Mouse (Mus musculus): Measurements from ENCODE around the gene Gm21188. TPM values are rescaled to one million over a fixed set of nuclear protein-coding genes. Genes with fewer than 3 reads are reported as not detected.
"Not testable (repeated sequence)": the region's sequence is repeated elsewhere in the genome, so short reads cannot be mapped to it uniquely, and the experiment has no call there.

Gm21188 gene
- polyA plus RNA-seq, 1 experiment from 2014 or later, result 0.12 TPM

DNA sequence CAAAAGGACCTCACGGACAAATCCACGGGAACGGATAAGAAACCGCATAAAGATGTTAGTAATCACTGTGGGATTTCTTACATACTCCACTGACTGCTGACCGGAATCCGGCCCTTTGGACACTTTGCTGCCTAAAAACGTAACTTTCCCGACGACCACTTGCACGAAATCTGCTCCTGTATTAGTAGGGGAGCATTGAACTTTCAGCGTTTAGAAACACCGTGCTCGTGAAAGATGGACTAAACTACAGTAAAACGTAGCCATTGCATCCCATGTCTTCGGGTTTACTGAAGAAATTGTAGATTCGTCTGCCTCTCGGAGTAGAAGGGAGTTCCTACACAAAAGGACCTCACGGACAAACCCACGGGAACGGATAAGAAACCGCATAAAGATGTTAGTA lies 27.0 kb downstream of the Gm21188 start:
- not testable (repeated sequence) for H3K9ac ChIP-seq; H3K27ac ChIP-seq; H3K36me3 ChIP-seq; ATAC-seq (replicated peaks; ENCODE audit: low FRiP score); H3K4me2 ChIP-seq; H3K9me3 ChIP-seq (replicated peaks); H3K4me1 ChIP-seq; H3K4me3 ChIP-seq (replicated peaks)
- peaks cover 31% of the 10 kb centered on the region for H3K27me3 ChIP-seq
- WGBS, result 2% methylated on average over 21 of the region's 21 CpGs

DNA sequence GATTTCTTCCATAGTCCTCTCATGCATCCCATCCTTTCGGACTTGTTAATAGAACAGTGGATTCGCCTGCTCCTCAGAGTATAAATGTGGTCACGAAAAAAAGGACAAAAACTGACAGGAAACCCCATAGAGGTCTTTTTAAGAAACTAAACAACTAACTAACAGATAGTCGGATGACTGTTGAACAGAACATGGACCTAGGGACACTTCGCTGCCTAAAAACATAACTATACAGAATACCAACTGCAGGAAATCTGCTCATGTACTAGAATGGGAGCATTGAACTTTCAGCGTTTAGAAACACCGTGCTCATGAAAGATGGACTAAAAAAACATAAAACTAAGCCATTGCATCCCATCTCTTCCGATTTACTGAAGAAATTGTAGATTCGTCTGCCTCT lies 27.4 kb downstream of the Gm21188 start:
- H3K27ac ChIP-seq; H3K4me2 ChIP-seq; H3K36me3 ChIP-seq; H3K4me1 ChIP-seq; H3K9me3 ChIP-seq (replicated peaks); H3K9ac ChIP-seq; ATAC-seq (replicated peaks; ENCODE audit: low FRiP score); H3K4me3 ChIP-seq (replicated peaks): not testable (repeated sequence)
- peaks cover 31% of the 10 kb centered on the region for H3K27me3 ChIP-seq
- 11% methylated on average over 9 of the region's 9 CpGs for WGBS

DNA sequence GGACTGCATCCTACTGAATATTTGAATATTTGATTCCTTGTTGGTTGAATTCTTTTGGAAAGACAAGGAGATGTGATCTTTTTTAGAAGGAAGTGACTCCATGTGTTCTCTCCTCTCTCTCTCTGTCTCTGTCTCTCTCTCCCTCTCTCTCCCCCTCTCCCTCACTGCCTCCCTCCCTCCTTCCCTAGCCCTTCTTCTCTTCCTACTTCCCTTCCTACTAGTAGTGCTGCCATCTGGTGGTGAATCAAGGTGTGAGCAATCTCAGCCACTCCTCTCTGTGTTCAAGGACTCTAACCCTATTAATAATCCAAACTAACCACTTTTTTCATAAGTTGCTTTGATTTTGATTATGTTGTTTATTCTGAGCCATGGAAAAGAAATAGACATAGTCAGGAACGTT lies 30.5 kb downstream of the Gm21188 start:
- H3K9me3 ChIP-seq (replicated peaks); H3K9ac ChIP-seq; H3K4me1 ChIP-seq; H3K4me2 ChIP-seq; H3K27ac ChIP-seq; H3K36me3 ChIP-seq; ATAC-seq (replicated peaks; ENCODE audit: low FRiP score); H3K4me3 ChIP-seq (replicated peaks): not testable (repeated sequence)
- H3K27me3 ChIP-seq, result peaks cover 25% of the 10 kb centered on the region
- no CpG with 5 or more reads among the region's 1 CpGs for WGBS

DNA sequence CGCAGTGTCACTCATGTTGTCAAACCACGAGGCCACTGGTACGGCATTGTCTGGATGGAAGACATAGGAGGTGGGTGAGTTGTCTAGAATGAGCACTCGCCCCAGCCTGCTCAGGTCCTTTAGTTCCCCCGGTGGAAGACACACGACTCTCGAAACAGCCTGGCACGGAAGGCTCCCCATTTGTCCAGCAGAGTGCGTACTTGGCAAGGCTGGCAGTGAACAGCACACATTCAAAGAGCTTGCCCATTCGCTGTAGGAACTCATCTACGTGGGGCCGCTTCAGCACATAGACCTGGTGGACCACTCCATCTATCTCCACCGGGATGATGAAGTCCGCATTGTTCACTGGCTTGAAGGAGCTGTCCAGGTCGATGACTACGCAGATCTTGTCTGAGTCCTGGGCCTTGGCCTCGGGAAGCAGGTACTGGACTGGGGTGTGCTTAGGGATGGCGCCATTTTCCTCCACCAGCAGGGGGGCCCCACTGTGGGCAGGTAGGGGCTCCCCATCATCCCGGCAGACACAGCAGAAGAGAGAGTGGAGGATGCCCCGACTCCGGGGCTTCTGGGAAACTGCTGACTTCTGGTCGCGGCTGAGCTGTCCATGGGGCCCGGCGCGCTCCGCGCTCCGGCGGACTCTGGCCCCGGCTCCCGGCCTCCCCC lies 36.5 kb downstream of the Gm21188 start:
- H3K4me2 ChIP-seq; H3K27me3 ChIP-seq; H3K36me3 ChIP-seq; H3K4me1 ChIP-seq; H3K27ac ChIP-seq; H3K9ac ChIP-seq; H3K9me3 ChIP-seq (replicated peaks); H3K4me3 ChIP-seq (replicated peaks); ATAC-seq (replicated peaks; ENCODE audit: low FRiP score): not testable (repeated sequence)
- 4% methylated on average over 10 of the region's 32 CpGs for WGBS

DNA sequence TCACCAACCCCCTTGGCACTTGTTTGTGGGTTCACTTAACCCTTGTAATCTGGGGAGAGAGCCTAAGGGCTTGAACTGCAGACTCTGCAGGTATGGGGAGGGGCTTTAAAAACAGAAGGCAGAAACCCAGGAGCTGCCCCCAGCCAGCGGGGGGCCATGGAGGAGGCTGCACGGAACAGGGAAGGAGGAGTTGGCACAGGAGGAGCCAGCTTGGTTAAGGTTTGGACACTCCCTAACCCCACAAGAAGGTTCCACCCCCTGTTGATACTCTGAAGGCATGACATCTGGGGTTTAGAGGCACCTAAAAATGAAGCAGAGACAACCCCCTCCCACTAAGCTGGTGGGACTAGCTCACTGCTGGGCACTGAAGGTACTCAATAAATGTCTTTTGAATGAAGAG lies 38.0 kb downstream of the Gm21188 start:
- not testable (repeated sequence) for H3K9me3 ChIP-seq (replicated peaks); H3K4me2 ChIP-seq; H3K27me3 ChIP-seq; H3K4me1 ChIP-seq; ATAC-seq (replicated peaks; ENCODE audit: low FRiP score); H3K9ac ChIP-seq; H3K36me3 ChIP-seq; H3K27ac ChIP-seq; H3K4me3 ChIP-seq (replicated peaks)
- no CpG with 5 or more reads among the region's 2 CpGs for WGBS

DNA sequence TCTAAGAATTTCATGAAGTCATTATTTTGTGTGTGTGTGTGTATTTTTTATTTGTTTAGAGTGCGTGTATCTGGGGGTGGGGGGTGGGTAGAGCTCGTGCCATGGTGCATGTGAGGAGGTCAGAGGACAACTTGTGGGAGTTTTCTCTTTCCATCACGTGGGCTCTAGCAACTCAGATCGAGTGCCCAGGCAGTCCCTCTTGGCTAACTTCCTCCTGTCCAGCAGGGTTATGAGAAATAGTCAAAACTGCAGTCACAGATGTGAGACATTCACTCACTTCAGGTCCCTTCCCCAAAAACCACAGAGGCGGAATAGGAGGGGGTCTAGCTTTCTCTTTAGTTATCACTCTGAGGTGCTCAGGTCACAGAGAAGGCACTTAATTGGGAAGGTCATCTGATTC lies 38.5 kb downstream of the Gm21188 start:
- ATAC-seq (replicated peaks; ENCODE audit: low FRiP score); H3K4me3 ChIP-seq (replicated peaks); H3K9me3 ChIP-seq (replicated peaks); H3K27ac ChIP-seq; H3K9ac ChIP-seq; H3K36me3 ChIP-seq; H3K4me1 ChIP-seq; H3K27me3 ChIP-seq; H3K4me2 ChIP-seq: not testable (repeated sequence)
- no CpG with 5 or more reads among the region's 5 CpGs for WGBS

DNA sequence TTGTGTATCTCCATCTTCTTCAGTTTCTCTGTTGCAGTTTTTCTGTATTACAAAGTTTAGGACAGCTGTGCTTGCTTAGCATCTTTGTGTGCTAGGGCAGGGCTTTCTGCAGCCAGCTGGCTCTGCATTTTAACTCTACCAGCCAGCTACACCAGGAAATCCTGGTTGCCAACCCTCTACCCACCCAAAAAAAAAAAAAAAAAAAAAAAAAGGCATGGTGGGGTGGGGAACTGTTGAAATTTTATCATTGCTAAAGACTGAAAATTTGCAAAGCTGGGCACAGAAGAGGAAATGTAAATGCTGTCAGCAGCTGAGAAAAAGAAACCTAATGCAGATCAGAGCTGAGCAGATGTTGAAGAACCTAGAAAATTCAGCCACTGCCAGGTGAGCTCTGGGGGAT lies 41.9 kb downstream of the Gm21188 start:
- H3K27me3 ChIP-seq; H3K36me3 ChIP-seq; H3K9me3 ChIP-seq (replicated peaks); H3K27ac ChIP-seq; ATAC-seq (replicated peaks; ENCODE audit: low FRiP score); H3K4me3 ChIP-seq (replicated peaks); H3K4me2 ChIP-seq; H3K4me1 ChIP-seq; H3K9ac ChIP-seq: not testable (repeated sequence)

DNA sequence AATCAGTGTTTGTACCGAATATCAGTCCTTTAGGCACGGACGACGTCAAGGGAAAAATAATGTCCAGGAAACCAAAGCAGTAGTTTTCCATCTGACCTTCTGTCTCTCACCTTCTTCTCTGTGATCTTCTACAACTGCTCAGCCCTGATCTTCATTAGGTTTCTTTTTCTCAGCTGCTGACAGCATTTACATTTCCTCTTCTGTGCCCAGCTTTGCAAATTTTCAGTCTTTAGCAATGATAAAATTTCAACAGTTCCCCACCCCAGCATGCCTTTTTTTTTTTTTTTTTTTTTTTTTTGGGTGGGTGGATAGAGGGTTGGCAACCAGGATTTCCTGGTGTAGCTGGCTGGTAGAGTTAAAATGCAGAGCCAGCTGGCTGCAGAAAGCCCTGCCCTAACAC lies 52.8 kb downstream of the Gm21188 start:
- not testable (repeated sequence) for ATAC-seq (replicated peaks; ENCODE audit: low FRiP score); H3K27me3 ChIP-seq; H3K4me1 ChIP-seq; H3K9me3 ChIP-seq (replicated peaks); H3K9ac ChIP-seq; H3K27ac ChIP-seq; H3K4me2 ChIP-seq; H3K4me3 ChIP-seq (replicated peaks); H3K36me3 ChIP-seq
- no CpG with 5 or more reads among the region's 4 CpGs for WGBS

DNA sequence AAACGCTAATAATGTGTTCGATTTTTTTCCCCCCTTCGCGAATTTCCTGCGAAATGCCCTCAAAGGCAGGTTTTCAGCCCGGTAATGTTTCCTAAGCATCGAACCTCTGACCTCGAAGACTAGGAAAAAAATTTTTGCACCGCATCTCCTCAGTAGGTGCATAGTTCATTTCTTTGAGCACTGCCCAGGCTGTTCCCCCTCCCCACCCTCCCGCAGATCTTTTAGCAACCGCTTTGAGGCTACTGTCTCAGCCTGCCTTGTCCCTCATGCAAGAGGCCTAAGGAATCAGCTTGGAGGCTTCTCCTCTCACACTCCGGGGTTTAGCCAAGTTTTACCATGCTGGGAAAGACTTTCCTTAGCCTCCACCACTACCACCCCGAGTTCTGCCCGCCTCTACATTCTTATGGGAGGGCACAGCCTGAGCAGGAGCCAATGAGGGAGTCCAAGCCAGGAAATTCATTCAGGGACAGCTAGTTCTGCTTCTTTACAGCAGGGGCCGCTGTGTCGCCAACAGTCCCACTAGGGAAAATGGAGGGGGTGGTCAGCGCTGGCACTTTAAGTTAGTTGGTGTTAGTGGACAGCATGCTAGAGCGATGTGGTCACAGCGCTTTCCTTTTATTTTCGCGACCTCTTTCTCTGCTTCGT lies 53.4 kb downstream of the Gm21188 start:
- not testable (repeated sequence) for H3K4me2 ChIP-seq; H3K9ac ChIP-seq; H3K4me3 ChIP-seq (replicated peaks); H3K9me3 ChIP-seq (replicated peaks); H3K4me1 ChIP-seq; H3K27me3 ChIP-seq; H3K36me3 ChIP-seq; H3K27ac ChIP-seq
- WGBS, result no CpG with 5 or more reads among the region's 22 CpGs
- peak; percentile 88 for ATAC-seq (replicated peaks; ENCODE audit: low FRiP score)

DNA sequence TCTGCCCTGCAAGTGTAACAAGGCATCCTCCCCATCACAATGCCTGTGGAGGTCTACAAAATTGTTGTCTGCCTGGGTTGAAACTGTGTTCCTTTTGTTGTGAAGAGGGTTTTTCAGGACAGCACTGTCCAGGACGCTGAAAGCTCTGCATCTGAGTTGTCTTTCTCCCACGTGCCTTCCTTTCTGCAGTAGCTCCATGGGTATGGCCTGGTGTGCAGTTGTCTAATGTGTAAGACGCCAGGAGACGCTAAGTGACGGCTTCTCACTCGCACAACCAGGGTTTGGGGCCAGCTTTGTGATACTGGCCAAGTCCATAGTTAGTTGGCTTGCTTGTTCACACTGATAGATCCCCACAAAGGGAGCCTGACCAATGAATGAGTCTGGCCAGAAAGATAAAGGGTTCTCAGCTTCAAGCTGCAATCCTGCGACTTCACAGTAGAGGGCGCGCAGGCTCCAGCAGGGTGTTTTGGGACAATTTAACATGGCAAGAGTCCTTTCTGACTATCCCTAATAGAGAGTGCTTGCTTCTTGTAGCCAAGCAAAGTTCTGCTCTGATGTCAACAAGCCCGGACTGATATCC lies 60.0 kb downstream of the Gm21188 start:
- not testable (repeated sequence) for H3K27ac ChIP-seq; H3K4me2 ChIP-seq; H3K4me1 ChIP-seq; H3K9me3 ChIP-seq (replicated peaks); H3K4me3 ChIP-seq (replicated peaks); H3K36me3 ChIP-seq; H3K27me3 ChIP-seq; H3K9ac ChIP-seq; ATAC-seq (replicated peaks; ENCODE audit: low FRiP score)
- WGBS, result no CpG with 5 or more reads among the region's 10 CpGs

DNA sequence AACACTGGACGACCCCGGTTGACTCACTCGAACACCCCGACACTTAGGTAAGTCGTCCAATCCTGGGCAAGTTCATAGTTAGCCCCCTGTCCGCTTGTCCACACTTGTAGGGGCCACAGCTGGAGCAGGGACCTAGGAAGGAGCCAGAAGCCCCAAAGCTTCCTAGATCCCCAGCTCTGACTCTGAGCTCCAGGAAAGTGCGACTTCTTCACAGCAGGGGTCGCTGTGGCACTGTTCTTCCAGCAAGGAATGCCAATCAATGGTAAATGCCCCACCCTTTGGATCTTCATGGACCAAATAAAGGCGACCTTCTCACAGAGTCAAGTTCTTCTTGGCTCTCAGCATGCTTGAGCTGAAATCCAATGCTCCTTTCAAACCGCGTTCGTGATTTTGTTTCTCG lies 60.7 kb downstream of the Gm21188 start:
- 0 out of 2 replicates have a peak, but pooled peaks have one; percentile 43 for ATAC-seq (replicated peaks; ENCODE audit: low FRiP score)
- not testable (repeated sequence) for H3K9ac ChIP-seq; H3K9me3 ChIP-seq (replicated peaks); H3K4me2 ChIP-seq; H3K36me3 ChIP-seq; H3K27me3 ChIP-seq; H3K27ac ChIP-seq; H3K4me1 ChIP-seq; H3K4me3 ChIP-seq (replicated peaks)
- WGBS, result no CpG with 5 or more reads among the region's 13 CpGs
